Mouse (Mus musculus) thymus, adult 2 months (tissue): ENCODE measurements around the gene Tnfrsf9. TPM values are rescaled to one million over a fixed set of nuclear protein-coding genes. Genes with fewer than 3 reads are reported as not detected.

Experiments used
- DNase-seq: peaks from one replicate; pipeline ENCODE4 v3.0.0; 2021
- H3K27ac ChIP-seq: fragments of 200-500 bp; 2 replicates; pipeline ENCODE4 v1.5.1; 2012; ENCODE audit warnings: low read length, control low read depth; ENCODE audit not compliant: control insufficient read depth, insufficient read depth
- H3K27me3 ChIP-seq: fragments of 200-500 bp; 2 replicates; pipeline ENCODE4 v1.6.1; 2012; ENCODE audit warnings: mild to moderate bottlenecking, low read length, moderate library complexity, mixed read lengths; ENCODE audit not compliant: control insufficient read depth, insufficient read depth
- H3K36me3 ChIP-seq: fragments of 200-500 bp; 2 replicates; pipeline ENCODE4 v1.6.1; 2012; ENCODE audit warnings: mild to moderate bottlenecking, low read length, moderate library complexity; ENCODE audit not compliant: control insufficient read depth, insufficient read depth
- H3K4me1 ChIP-seq: fragments of 200-500 bp; replicated peaks from 2 replicates; pipeline ENCODE4 v1.6.1; 2012; ENCODE audit warnings: low read length; ENCODE audit not compliant: control insufficient read depth, insufficient read depth
- H3K4me3 ChIP-seq: fragments of 200-500 bp; 2 replicates; pipeline ENCODE4 v1.5.1; 2012; ENCODE audit warnings: mild to moderate bottlenecking, low read length, control low read depth, moderate library complexity; ENCODE audit not compliant: control insufficient read depth, insufficient read depth
- CTCF ChIP-seq: fragments of 200-500 bp; IDR thresholded peaks from 2 replicates; pipeline ENCODE4 v1.5.1; 2012; ENCODE audit warnings: mild to moderate bottlenecking, control low read depth, low read length, moderate library complexity, borderline replicate concordance; ENCODE audit not compliant: control insufficient read depth, poor library complexity, insufficient read depth; ENCODE audit errors: extremely low read depth
- POLR2A ChIP-seq: fragments of 200-500 bp; IDR thresholded peaks from 2 replicates; pipeline ENCODE4 v1.6.1; 2012; ENCODE audit warnings: mild to moderate bottlenecking, low read length, control low read depth, moderate library complexity; ENCODE audit not compliant: control insufficient read depth, poor library complexity, insufficient read depth; ENCODE audit errors: extremely low read depth
- WGBS: fragments of 180-500 bp; shearing (Covaris S2); methylation state at CpG from one replicate; pipeline ENCODE4 v1.1.7; 2018; 5-methylcytosine and 5-hydroxymethylcytosine counted together
- polyA plus RNA-seq: library from polyadenylated mRNA; depleted of rRNA; stranded (reverse); fragments of >200 nt; gene quantifications from 2 replicates; pipeline ENCODE4 v1.2.3, GENCODE M21; 2012

The Tnfrsf9 gene
- polyA plus RNA-seq, 1 experiment, result 13.4 TPM

DNA sequence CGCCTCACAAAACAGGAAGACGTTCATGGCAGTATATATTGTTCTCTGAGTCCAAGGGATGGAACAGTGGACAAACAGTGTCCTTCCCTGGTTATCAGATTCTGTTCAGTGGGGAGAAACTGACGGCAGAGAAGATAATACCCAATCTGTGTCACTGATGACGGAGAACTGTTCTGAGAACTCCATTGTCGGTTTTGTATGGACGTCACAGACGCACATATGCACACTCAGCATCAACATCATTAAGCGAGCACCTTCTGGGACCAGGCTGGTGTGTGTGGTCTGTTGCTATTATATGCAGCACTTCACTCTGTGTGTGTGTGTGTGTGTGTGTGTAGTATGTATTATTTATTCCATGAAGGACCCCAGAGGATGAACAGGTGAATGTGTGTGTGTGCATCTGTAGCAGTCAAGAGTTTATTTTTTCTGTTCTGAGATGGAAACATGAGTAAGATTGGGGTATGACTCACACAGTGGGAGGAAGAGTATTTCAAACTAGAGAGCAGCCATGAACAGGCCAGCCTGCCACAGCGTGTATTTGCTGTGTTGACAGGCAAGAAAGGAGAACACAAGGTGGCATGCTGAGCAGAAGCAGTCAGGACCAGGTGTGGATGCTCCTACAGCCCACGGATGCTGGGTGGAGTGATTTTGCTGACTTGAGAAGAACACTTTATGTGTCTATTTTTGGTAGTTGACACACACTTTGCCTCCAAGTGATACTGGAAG lies 982 bp downstream of the Tnfrsf9 start:
- Histone ChIP-seq H3K4me3 (no peak overlapping the region), H3K4me1 (peaks cover 7% of the 10 kb centered on the region)
- WGBS, result 57% methylated on average over 10 of the region's 10 CpGs

GRCm38 (mm10) chr4:150917336-150918027 lies 3.1 kb downstream of the Tnfrsf9 start:
- Histone ChIP-seq H3K4me3 (no peak overlapping the region), H3K4me1 (peaks cover 13% of the 10 kb centered on the region), H3K36me3 (no peaks in the 10 kb centered on the region), H3K27me3 (no peaks in the 10 kb centered on the region), H3K27ac (no peak overlapping the region)
- DNase-seq, result no peak
- TF ChIP-seq POLR2A, result no peak
- TF ChIP-seq CTCF, result no peak
- 68% methylated on average over 8 of the region's 8 CpGs for WGBS

More for the DNA sequence above, 982 bp downstream of the Tnfrsf9 start:
- Histone ChIP-seq H3K36me3 (no peaks in the 10 kb centered on the region), H3K27me3 (no peaks in the 10 kb centered on the region), H3K27ac (no peak overlapping the region)
- no peak for TF ChIP-seq POLR2A
- DNase-seq, result no peak

DNA sequence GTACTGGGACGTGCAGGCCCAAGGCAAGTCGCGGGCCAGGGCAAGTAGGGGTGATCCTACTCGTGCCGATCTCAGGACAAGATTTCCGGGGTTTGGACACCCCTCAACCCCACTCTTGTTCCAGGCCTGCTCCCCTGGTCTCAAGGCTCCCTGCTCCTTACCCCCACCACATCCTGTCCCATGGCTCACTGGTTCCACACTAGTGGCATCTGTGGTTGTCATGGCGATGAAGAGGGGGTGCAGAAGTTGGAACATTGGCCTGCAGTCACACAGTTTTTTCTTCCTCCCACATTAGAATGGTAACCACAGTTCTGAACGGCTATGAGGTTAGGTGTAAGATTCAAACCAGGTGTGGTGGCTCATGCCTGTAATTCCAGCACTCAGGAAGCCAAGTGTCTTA lies 6.8 kb downstream of the Tnfrsf9 start:
- DNase-seq, result no peak
- WGBS, result 44% methylated on average over 8 of the region's 8 CpGs
- no peak for TF ChIP-seq CTCF
- TF ChIP-seq POLR2A, result no peak
- no peaks in the 10 kb centered on the region for H3K36me3 ChIP-seq
- H3K4me1 ChIP-seq, result peaks cover 10% of the 10 kb centered on the region
- H3K27ac ChIP-seq, result no peak overlapping the region
- no peak overlapping the region for H3K4me3 ChIP-seq
- H3K27me3 ChIP-seq, result no peaks in the 10 kb centered on the region

- Histone ChIP-seq H3K27me3 (no peaks in the 10 kb centered on the region), H3K4me1 (peaks cover 12% of the 10 kb centered on the region), H3K36me3 (no peaks in the 10 kb centered on the region), H3K4me3 (0 out of 2 replicates have a peak overlapping the region, but pooled peaks have one; percentile 6), H3K27ac (peak overlapping the region; percentile 69; the same call in 1 of the 2 replicates)
- DNase-seq, result no peak
- WGBS, result 9% methylated on average over 13 of the region's 13 CpGs
- TF ChIP-seq CTCF (no peak), POLR2A (no peak)
These were observed 9.9 kb downstream of the Tnfrsf9 start for GRCm38 (mm10) chr4:150924308-150924707.

GRCm38 (mm10) chr4:150924936-150925335 lies 10.6 kb downstream of the Tnfrsf9 start:
- no peak for DNase-seq

DNA sequence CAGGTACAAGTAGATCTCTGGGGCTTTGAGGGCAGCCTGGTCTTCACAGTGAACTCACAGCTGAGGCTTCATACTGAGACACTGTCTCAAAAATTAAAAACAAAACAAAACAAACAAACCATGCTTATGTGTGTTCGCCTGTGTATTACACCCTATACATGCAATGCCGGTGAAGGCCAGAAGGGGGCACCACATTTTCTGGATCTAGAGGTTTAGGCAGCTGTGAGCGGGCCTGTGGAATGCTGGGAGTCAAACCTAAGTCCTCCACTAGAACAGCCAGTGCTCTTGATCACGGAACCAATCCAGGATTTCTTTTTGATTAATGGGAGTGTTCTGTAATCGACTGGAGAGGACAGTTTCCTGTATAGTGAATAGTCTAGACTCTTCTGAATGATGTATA lies 11.6 kb downstream of the Tnfrsf9 start:
- no peak for DNase-seq
- H3K36me3 ChIP-seq, result no peaks in the 10 kb centered on the region
- peaks cover 12% of the 10 kb centered on the region for H3K4me1 ChIP-seq
- 67% methylated on average over 5 of the region's 5 CpGs for WGBS
- H3K27ac ChIP-seq, result no peak overlapping the region
- no peak overlapping the region for H3K4me3 ChIP-seq
- TF ChIP-seq CTCF (peak; percentile 64; the same call in 1 of the 2 replicates), POLR2A (no peak)
- no peaks in the 10 kb centered on the region for H3K27me3 ChIP-seq

More at GRCm38 (mm10) chr4:150924936-150925335, 10.6 kb downstream of the Tnfrsf9 start:
- Histone ChIP-seq H3K4me3 (no peak overlapping the region), H3K4me1 (peaks cover 12% of the 10 kb centered on the region), H3K36me3 (no peaks in the 10 kb centered on the region), H3K27ac (peak overlapping the region; percentile 69; the same call in 1 of the 2 replicates), H3K27me3 (no peaks in the 10 kb centered on the region)
- TF ChIP-seq CTCF (no peak), POLR2A (no peak)
- WGBS, result 71% methylated on average over 6 of the region's 6 CpGs
